ENCODE assay signal across 9 mouse cellular contexts in the genomic region with DNA sequence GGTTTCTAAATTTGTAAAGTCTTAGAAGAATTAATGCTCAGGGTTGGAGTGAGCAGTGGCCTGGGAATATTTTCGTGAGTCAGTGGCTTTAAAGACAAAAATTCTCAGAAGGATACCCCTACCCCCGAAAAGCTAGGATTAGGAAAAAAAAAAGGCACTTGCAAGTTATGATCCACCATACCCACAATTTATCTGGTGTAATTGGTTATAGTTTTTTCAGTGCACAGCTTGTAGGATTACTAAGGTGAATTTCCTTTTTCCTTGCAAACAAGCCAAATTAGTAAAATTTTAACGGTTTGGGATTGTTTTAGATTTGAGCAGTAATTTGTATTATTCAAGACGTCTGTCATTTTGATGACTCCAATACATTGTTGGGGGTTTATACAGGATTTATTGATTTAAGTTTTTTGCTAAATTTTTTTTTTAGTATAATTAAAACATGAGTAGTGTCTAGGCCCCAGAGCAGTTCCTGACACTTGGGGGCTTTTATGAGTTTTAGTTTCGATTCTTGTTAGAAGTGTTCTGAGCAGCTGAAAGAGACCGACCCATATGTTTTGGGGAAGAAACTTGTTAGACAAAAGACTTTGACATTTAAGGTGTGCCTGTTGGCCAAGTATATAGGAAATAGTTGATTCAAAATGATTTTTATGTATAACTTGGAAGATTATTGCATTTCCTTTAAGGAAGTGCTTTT. TPM values are rescaled to one million over a fixed set of nuclear protein-coding genes. Genes with fewer than 3 reads are reported as not detected.
A peak's percentile ranks its signal among the peaks of the same experiment; 100 is the strongest.
DNase-seq lines count a peak whose midpoint lies in the region; ATAC-seq and TF ChIP-seq lines count a peak whose summit lies in the region.
"Had no signal": no experiment of that assay in that cellular context is flagged by ENCODE, and none has a peak within 500 bp of the region (broad histone marks: within the 10 kb centered on the region; RNA-seq: fewer than 3 reads in every experiment).

No protein-coding gene starts in this region.

- DNase-seq in CD4-positive, CD25-positive, alpha-beta regulatory T cell, adult 2 months (ENCODE audit: low read depth, low spot score), result peak; percentile 47
- DNase-seq in thymus, adult 2 months, result no peak
- DNase-seq in thymus, postnatal 10 days (ENCODE audit: low spot score in 2 of 2), result no peak
- no peak for DNase-seq in adrenal gland, postnatal 10 days
- no peak for DNase-seq in spleen, postnatal 14 days (ENCODE audit: low spot score in 2 of 2)
- DNase-seq in kidney, adult 8-10 months, result no peak
- DNase-seq: thymus, postnatal 14 days had no signal

- H3K4me1 ChIP-seq in thymus, adult 2 months (replicated peaks; ENCODE audit: control insufficient read depth, insufficient read depth, low read length), result peaks cover 24% of the 10 kb centered on the region
- H3K4me1 ChIP-seq in liver, embryonic 12.5 days, result peaks cover 66% of the 10 kb centered on the region

- H3K4me3 ChIP-seq in thymus, adult 2 months (ENCODE audit: control insufficient read depth, insufficient read depth, low read length), result peak overlapping the region; percentile 86
- H3K4me3 ChIP-seq in liver, embryonic 12.5 days, result peak overlapping the region; percentile 91

- no peak for TF ChIP-seq CTCF in thymus, adult 2 months (IDR thresholded peaks at IDR 0.05; ENCODE audit: borderline replicate concordance, control insufficient read depth, extremely low read depth, insufficient read depth, low read length, poor library complexity)

- under 1% methylated on average over 6 of the region's 6 CpGs for WGBS in thymus, adult 2 months
- 12% methylated on average over 6 of the region's 6 CpGs for WGBS in liver, embryonic 12.5 days (ENCODE audit: insufficient replicate concordance)

- peaks cover 21% of the 10 kb centered on the region for H3K36me3 ChIP-seq in thymus, adult 2 months (ENCODE audit: control insufficient read depth, insufficient read depth, low read length)
- peaks cover 36% of the 10 kb centered on the region for H3K36me3 ChIP-seq in liver, embryonic 12.5 days

- H3K27ac ChIP-seq in thymus, adult 2 months (ENCODE audit: control insufficient read depth, insufficient read depth, low read length), result peak overlapping the region; percentile 53
- H3K27ac ChIP-seq in liver, embryonic 12.5 days, result peak overlapping the region; percentile 96

- TF ChIP-seq POLR2A in thymus, adult 2 months (IDR thresholded peaks at IDR 0.05; ENCODE audit: control insufficient read depth, extremely low read depth, insufficient read depth, low read length, poor library complexity), result no peak

- peak overlapping the region; percentile 89 for H3K4me2 ChIP-seq in liver, embryonic 12.5 days

- H3K27me3 ChIP-seq in thymus, adult 2 months (ENCODE audit: control insufficient read depth, insufficient read depth, low read length), result no peaks in the 10 kb centered on the region
- no peaks in the 10 kb centered on the region for H3K27me3 ChIP-seq in liver, embryonic 12.5 days (replicated peaks)

- ATAC-seq in CD4-positive, CD25-positive, alpha-beta regulatory T cell, adult 4 months, result no peak
- ATAC-seq in liver, embryonic 12.5 days, result no peak

- H3K9ac ChIP-seq in liver, embryonic 12.5 days, result peak overlapping the region; percentile 93

- no peaks in the 10 kb centered on the region for H3K9me3 ChIP-seq in liver, embryonic 12.5 days (replicated peaks)

RNA-seq across cellular contexts. Expression of a gene that starts 1.1 kb away (rescaled TPM):
- polyA plus RNA-seq in CD4-positive, CD25-positive, alpha-beta regulatory T cell, adult 4 months (2017; shearing (Covaris generic)), result 10 to 100 TPM; 24.4 to 38.9 TPM
- 113 and 166 TPM in 2 replicates for polyA plus RNA-seq in thymus, adult 2 months (2012; rRNA removed)
- 17.4 and 17.5 TPM in 2 replicates for polyA plus RNA-seq in liver, embryonic 12.5 days (2016; fragmentation: Nextera tagmentation; extraction: Ambion mirVana)
- total RNA-seq in adrenal gland, postnatal 10 days (2021), result 10 to 100 TPM; 79.6 to 81.5 TPM
